Mouse (Mus musculus) liver, embryonic 12.5 days (tissue): ENCODE data around the gene Tbx20. TPM values are rescaled to one million over a fixed set of nuclear protein-coding genes. Genes with fewer than 3 reads are reported as not detected.

Source experiments
- ATAC-seq: fragments of 200-750 bp; cut with Nextera tagmentation; 2 replicates; pipeline ENCODE4 v1.8.0; 2017; ENCODE audit warnings: moderate number of reproducible peaks, mild to moderate bottlenecking, moderate library complexity
- H3K27ac ChIP-seq: fragments of 300-500 bp; sonication (generic); 2 replicates; pipeline ENCODE4 v1.5.1; 2016; ENCODE audit warnings: mild to moderate bottlenecking
- H3K27me3 ChIP-seq: fragments of 300-500 bp; sonication (generic); replicated peaks from 2 replicates; pipeline ENCODE4 v1.6.1; 2016; ENCODE audit warnings: mild to moderate bottlenecking, moderate library complexity
- H3K36me3 ChIP-seq: fragments of 300-500 bp; sonication (generic); 2 replicates; pipeline ENCODE4 v1.6.1; 2016; ENCODE audit warnings: mild to moderate bottlenecking, moderate library complexity
- H3K4me1 ChIP-seq: fragments of 300-500 bp; sonication (generic); 2 replicates; pipeline ENCODE4 v1.6.1; 2016
- H3K4me2 ChIP-seq: fragments of 300-500 bp; sonication (generic); 2 replicates; pipeline ENCODE4 v1.6.1; 2016; ENCODE audit warnings: mild to moderate bottlenecking, moderate library complexity
- H3K4me3 ChIP-seq: fragments of 300-500 bp; sonication (generic); 2 replicates; pipeline ENCODE4 v1.5.1; 2016; ENCODE audit warnings: mild to moderate bottlenecking, moderate library complexity
- H3K9ac ChIP-seq: fragments of 300-500 bp; sonication (generic); 2 replicates; pipeline ENCODE4 v1.6.1; 2016; ENCODE audit warnings: mild to moderate bottlenecking, moderate library complexity
- H3K9me3 ChIP-seq: fragments of 300-500 bp; sonication (generic); replicated peaks from 2 replicates; pipeline ENCODE4 v1.6.1; 2016; ENCODE audit warnings: mild to moderate bottlenecking, moderate library complexity
- WGBS: fragments of 180-500 bp; shearing (Covaris S2); methylation state at CpG from one replicate; pipeline ENCODE4 v1.1.7; 2016; ENCODE audit not compliant: insufficient replicate concordance; 5-methylcytosine and 5-hydroxymethylcytosine counted together
- polyA plus RNA-seq: library from polyadenylated mRNA; unstranded; fragments of >200 nt; fragmentation: Nextera tagmentation; extraction: Ambion mirVana; gene quantifications from 2 replicates; pipeline ENCODE4 v1.2.1, GENCODE M21; 2016

Tbx20 gene
- polyA plus RNA-seq, 1 experiment from 2014 or later, result 1.8 TPM

DNA sequence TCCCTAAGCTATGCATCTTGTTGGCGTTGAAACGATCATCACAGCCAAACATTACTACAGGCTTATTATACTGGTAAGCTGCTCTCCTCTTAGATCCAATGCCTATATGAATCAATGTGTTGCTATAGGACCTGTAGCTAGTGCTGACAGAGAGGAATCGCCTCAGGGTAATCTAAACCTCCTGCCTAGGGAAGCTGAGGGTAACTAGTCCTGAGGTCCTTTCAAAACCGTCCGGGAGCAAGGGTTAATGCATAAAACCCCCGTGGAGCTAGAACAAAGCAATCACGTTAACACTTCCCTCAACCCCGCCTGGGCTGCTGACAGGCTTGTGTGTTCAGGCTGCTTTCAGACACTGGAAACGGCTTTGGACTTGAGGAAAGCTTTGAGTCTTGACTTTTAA lies 2.4 kb upstream of the Tbx20 start:
- Histone ChIP-seq H3K4me1 (no peaks in the 10 kb centered on the region), H3K27me3 (peaks cover 99% of the 10 kb centered on the region), H3K4me2 (no peak overlapping the region), H3K9me3 (no peaks in the 10 kb centered on the region), H3K4me3 (no peak overlapping the region), H3K36me3 (no peaks in the 10 kb centered on the region), H3K27ac (no peak overlapping the region), H3K9ac (no peak overlapping the region)
- WGBS, result 5% methylated on average over 9 of the region's 9 CpGs
- no peak for ATAC-seq

DNA sequence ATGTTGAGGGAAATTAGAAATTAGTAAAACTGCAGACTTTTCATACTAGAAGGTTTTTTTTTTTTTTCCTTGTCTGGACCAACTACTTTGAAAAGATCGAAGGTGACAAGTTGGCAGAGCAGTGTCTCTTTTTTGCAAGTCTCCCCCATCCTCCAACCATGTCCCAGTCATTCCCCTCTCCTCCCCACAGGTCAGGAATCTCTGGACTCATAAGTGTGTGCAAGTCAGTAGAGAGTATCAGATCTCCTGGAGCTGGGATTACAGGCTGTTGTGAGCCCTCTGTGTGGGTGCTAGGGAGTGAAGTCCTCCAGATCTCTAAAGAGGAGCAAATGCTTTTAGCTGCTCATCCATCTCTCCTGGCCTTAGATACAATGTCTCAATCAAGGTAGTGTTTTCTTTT lies 1.5 kb upstream of the Tbx20 start:
- WGBS, result 29% methylated on average over 1 of the region's 1 CpGs
- H3K4me3 ChIP-seq, result no peak overlapping the region
- no peak overlapping the region for H3K27ac ChIP-seq
- no peak overlapping the region for H3K4me2 ChIP-seq
- peaks cover 99% of the 10 kb centered on the region for H3K27me3 ChIP-seq
- no peaks in the 10 kb centered on the region for H3K9me3 ChIP-seq
- no peak for ATAC-seq
- H3K4me1 ChIP-seq, result no peaks in the 10 kb centered on the region
- H3K36me3 ChIP-seq, result no peaks in the 10 kb centered on the region
- H3K9ac ChIP-seq, result no peak overlapping the region

- peak overlapping the region; percentile 44; the same call in 1 of the 2 replicates for H3K4me2 ChIP-seq
- 2% methylated on average over 9 of the region's 9 CpGs for WGBS
Observed at GRCm38 (mm10) chr9:24775001-24775400, 898 bp upstream of the Tbx20 start.

GRCm38 (mm10) chr9:24773669-24774068 lies 434 bp downstream of the Tbx20 start:
- Histone ChIP-seq H3K9ac (peak overlapping the region; percentile 37; the same call in 1 of the 2 replicates), H3K27ac (no peak overlapping the region), H3K36me3 (no peaks in the 10 kb centered on the region), H3K9me3 (no peaks in the 10 kb centered on the region), H3K4me3 (peak overlapping the region; percentile 39), H3K27me3 (peaks cover 94% of the 10 kb centered on the region), H3K4me2 (peak overlapping the region; percentile 44), H3K4me1 (no peaks in the 10 kb centered on the region; the same call in 1 of the 2 replicates)
- WGBS, result 2% methylated on average over 19 of the region's 19 CpGs
- ATAC-seq, result no peak

More at GRCm38 (mm10) chr9:24775001-24775400, 898 bp upstream of the Tbx20 start:
- Histone ChIP-seq H3K27me3 (peaks cover 99% of the 10 kb centered on the region), H3K9me3 (no peaks in the 10 kb centered on the region), H3K36me3 (no peaks in the 10 kb centered on the region), H3K4me1 (no peaks in the 10 kb centered on the region; the same call in 1 of the 2 replicates), H3K4me3 (no peak overlapping the region), H3K9ac (no peak overlapping the region), H3K27ac (no peak overlapping the region)
- no peak for ATAC-seq

DNA sequence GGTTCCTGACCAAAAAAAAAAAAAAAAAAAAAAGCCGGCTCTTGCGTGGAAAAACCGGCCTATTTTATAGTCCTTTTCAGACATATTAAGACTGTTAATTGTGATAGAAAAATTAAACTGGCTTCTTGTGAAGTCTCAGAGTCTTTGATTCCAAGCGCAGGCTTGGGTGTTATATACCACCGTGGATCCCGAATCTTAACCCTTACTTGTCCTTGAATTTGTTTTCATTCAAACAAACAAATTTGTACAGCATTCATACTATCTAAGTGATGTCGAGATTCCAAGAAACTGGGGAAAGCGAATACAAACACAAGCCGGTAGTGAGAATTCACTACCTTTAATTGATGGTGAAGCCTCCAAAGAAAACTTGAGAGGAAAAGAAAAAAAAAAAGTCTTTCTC lies 932 bp downstream of the Tbx20 start:
- WGBS, result 6% methylated on average over 9 of the region's 9 CpGs
- H3K27me3 ChIP-seq, result peaks cover 92% of the 10 kb centered on the region
- H3K9me3 ChIP-seq, result no peaks in the 10 kb centered on the region
- no peak overlapping the region for H3K4me2 ChIP-seq
- no peaks in the 10 kb centered on the region for H3K36me3 ChIP-seq
- ATAC-seq, result no peak
- H3K9ac ChIP-seq, result no peak overlapping the region; the same call in 1 of the 2 replicates
- H3K4me1 ChIP-seq, result no peaks in the 10 kb centered on the region; the same call in 1 of the 2 replicates
- H3K4me3 ChIP-seq, result peak overlapping the region; percentile 39
- no peak overlapping the region for H3K27ac ChIP-seq

DNA sequence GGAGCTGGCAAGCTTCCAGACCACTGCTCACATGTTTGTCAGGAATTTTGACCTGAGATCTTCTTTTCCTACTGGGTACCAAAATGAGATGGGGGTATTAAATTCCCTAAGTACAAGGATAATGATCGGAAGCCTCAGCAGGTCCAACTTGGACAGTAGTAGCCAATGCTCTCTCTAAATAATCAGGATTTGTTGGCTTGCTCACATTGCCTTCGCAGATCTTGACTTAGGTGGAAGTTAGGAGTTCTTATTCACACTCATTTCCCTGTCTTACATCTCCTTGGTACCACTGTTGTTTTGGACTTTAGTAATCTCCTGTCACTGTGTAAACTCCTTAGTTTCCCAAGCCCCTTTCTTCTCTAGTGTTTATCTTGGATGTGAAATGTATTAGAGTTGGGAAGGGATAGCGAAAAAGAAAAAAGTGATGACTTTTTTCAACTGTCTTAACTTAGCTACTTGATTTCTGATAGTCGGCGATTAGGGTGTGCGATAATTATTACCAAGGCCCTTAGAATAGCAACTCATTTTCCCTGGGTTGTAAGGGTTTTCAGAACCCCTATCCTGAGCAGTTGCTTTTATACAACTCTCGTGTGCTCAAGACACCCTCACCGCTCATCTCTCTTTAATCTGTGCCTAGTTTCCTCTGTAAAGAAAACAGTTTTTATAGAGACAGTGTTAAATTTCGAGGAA lies 1.5 kb downstream of the Tbx20 start:
- H3K9ac ChIP-seq, result no peak overlapping the region
- no peaks in the 10 kb centered on the region for H3K9me3 ChIP-seq
- WGBS, result 19% methylated on average over 9 of the region's 9 CpGs
- ATAC-seq, result no peak
- H3K36me3 ChIP-seq, result no peaks in the 10 kb centered on the region
- no peaks in the 10 kb centered on the region; the same call in 1 of the 2 replicates for H3K4me1 ChIP-seq
- peaks cover 86% of the 10 kb centered on the region for H3K27me3 ChIP-seq
- H3K4me3 ChIP-seq, result peak overlapping the region; percentile 39
- no peak overlapping the region; the same call in 1 of the 2 replicates for H3K4me2 ChIP-seq
- H3K27ac ChIP-seq, result no peak overlapping the region

DNA sequence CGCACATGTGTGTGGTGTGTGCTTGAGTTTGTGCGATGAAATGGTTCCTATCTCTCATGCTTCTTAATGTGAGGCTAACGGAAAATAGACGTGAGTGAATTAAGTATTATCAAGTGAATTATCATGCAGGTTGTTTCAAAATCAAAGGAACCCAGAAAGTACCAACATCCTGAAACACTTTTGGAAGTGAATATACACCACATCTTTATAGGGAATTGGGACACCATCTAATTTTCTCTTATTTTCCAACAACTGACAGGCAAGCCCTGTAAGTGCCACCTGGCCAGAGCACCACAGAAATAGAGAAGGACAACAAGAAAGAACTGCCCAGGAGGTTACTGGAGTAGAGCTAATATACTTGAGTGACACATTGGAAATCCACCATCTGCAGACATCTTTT lies 2.4 kb downstream of the Tbx20 start:
- Histone ChIP-seq H3K4me3 (peak overlapping the region; percentile 39; the same call in 1 of the 2 replicates), H3K27me3 (peaks cover 80% of the 10 kb centered on the region), H3K27ac (no peak overlapping the region), H3K4me1 (no peaks in the 10 kb centered on the region; the same call in 1 of the 2 replicates), H3K9ac (no peak overlapping the region), H3K36me3 (no peaks in the 10 kb centered on the region), H3K4me2 (peak overlapping the region; percentile 18), H3K9me3 (no peaks in the 10 kb centered on the region)
- no peak for ATAC-seq
- WGBS, result 28% methylated on average over 4 of the region's 4 CpGs

DNA sequence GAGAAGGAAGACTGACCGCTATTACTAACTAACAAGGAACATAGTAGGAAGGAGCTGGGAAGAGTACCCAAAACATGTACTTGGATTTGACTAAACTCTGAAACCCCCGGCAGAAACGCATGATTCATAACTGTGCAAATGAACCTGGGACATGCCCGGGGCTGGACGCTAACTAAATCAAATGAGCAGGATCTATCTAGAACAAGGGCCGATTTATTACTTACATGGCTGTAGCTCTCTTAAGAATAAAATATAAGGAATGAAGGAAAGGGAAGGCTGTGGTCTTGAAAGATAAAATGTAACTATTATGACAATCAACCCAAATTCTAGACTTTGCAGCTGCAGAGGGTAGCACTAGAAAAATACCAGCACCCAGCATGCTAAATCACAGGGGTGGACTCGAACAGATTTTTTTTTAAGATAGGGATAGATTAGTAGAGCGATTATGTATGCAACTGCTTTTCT lies 3.1 kb downstream of the Tbx20 start:
- H3K4me2 ChIP-seq, result peak overlapping the region; percentile 51
- peak overlapping the region; percentile 37 for H3K4me3 ChIP-seq
- 11% methylated on average over 8 of the region's 8 CpGs for WGBS
- H3K27ac ChIP-seq, result no peak overlapping the region
- H3K36me3 ChIP-seq, result no peaks in the 10 kb centered on the region
- H3K27me3 ChIP-seq, result peaks cover 73% of the 10 kb centered on the region
- ATAC-seq, result no peak
- no peaks in the 10 kb centered on the region for H3K9me3 ChIP-seq
- H3K4me1 ChIP-seq, result no peaks in the 10 kb centered on the region; the same call in 1 of the 2 replicates
- no peak overlapping the region for H3K9ac ChIP-seq

DNA sequence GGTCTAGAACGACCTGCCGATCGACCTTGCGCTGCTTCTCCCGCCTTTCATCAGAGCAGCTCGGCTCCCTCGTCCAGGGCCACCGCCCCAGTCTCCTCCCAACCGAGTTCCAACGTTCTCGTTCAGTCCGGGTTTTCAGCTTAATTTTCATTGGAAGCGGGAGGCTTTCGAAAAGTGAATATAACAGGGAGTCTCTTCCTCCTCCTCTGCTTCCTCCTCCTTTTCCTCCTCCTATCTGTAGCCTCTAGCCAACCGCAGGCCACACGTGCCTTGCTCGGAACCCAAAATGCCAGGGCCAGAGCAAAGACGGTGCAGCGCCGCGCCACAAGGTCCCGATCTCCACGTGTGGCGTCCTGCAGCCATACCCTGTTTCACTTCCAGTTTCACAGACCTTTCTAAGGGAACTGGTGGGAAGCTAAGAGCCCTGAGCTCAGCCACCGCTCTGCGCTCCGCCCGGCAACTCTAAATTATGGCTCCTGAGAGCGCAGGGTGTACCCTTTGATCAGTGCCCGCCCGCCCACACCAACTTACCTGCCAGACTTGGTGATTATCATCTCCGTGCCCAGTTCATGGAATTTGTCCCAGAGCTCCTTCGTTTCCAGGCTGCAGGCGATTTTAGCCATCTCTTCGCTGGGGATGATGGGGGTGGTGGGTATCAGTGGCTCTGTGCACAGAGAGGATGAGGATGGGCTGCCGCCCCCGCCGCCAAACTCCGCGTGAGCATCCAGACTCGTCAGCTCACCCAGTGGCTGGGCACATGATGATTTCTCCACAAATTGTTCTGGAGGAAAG lies 3.8 kb downstream of the Tbx20 start:
- ATAC-seq, result no peak
- Histone ChIP-seq H3K4me1 (no peaks in the 10 kb centered on the region; the same call in 1 of the 2 replicates), H3K27me3 (peaks cover 68% of the 10 kb centered on the region), H3K36me3 (no peaks in the 10 kb centered on the region), H3K9me3 (no peaks in the 10 kb centered on the region), H3K27ac (no peak overlapping the region), H3K9ac (peak overlapping the region; percentile 7; the same call in 1 of the 2 replicates), H3K4me2 (peak overlapping the region; percentile 51), H3K4me3 (peak overlapping the region; percentile 37)
- 3% methylated on average over 41 of the region's 41 CpGs for WGBS

DNA sequence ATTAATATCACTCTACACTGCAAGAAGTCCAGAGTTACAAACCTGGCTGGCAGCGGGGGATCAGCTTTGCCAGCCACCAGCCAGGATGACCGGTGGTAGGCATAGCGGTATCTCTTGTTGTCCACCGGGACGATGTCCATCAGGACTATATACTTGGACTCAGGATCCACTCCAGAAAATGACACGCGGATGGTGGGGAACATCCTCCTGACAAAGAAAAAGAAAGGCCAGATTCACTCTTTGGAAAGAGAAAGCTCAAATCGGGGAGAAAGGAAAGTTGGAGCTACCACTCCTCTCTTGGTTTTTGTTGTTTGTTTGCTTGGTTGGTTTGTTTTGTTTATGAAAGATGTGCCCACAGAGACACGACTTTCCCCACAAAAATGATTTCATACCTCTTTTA lies 4.5 kb downstream of the Tbx20 start:
- Histone ChIP-seq H3K9ac (no peak overlapping the region), H3K27me3 (peaks cover 60% of the 10 kb centered on the region), H3K9me3 (no peaks in the 10 kb centered on the region), H3K4me2 (peak overlapping the region; percentile 51), H3K4me3 (no peak overlapping the region), H3K27ac (no peak overlapping the region), H3K36me3 (no peaks in the 10 kb centered on the region), H3K4me1 (no peaks in the 10 kb centered on the region; the same call in 1 of the 2 replicates)
- WGBS, result 50% methylated on average over 9 of the region's 9 CpGs
- ATAC-seq, result no peak

DNA sequence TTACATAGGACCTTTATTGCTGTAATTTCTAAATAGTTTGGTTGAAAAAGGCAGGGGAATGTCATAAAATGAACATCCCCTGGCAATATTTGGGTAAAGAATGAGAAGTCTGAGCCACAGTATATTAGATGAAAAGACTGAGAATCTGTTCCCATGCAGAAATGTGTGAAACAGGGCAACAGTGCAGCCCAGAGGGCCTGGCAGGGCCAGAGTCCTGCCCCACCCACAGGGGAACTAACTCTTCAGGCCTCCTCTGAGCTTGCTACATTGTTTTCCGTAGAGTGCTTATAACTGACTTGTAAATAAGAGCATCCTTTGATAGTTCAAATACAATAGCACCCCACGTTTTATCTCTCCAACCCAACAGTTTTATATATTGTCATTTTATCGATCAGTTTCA lies 7.0 kb downstream of the Tbx20 start:
- WGBS, result 61% methylated on average over 3 of the region's 3 CpGs
- no peaks in the 10 kb centered on the region for H3K36me3 ChIP-seq
- H3K9ac ChIP-seq, result no peak overlapping the region

GRCm38 (mm10) chr9:24765572-24765971 lies 8.5 kb downstream of the Tbx20 start:
- 58% methylated on average over 4 of the region's 4 CpGs for WGBS
- Histone ChIP-seq H3K27ac (no peak overlapping the region), H3K9ac (no peak overlapping the region), H3K4me3 (no peak overlapping the region), H3K36me3 (no peaks in the 10 kb centered on the region), H3K4me1 (no peaks in the 10 kb centered on the region; the same call in 1 of the 2 replicates), H3K9me3 (no peaks in the 10 kb centered on the region), H3K27me3 (peaks cover 20% of the 10 kb centered on the region), H3K4me2 (no peak overlapping the region)
- ATAC-seq, result no peak

More for the DNA sequence above, 7.0 kb downstream of the Tbx20 start:
- H3K4me2 ChIP-seq, result no peak overlapping the region
- no peaks in the 10 kb centered on the region; the same call in 1 of the 2 replicates for H3K4me1 ChIP-seq
- no peaks in the 10 kb centered on the region for H3K9me3 ChIP-seq
- H3K27ac ChIP-seq, result no peak overlapping the region
- no peak for ATAC-seq
- H3K27me3 ChIP-seq, result peaks cover 35% of the 10 kb centered on the region
- H3K4me3 ChIP-seq, result no peak overlapping the region
